Mouse (Mus musculus) right cerebral cortex, postnatal 14 days (tissue): ENCODE data around the gene Bbs4.

Source experiments
- DNase-seq: peaks from one replicate; pipeline ENCODE4 v3.0.0; 2022

Gene Bbs4

DNA sequence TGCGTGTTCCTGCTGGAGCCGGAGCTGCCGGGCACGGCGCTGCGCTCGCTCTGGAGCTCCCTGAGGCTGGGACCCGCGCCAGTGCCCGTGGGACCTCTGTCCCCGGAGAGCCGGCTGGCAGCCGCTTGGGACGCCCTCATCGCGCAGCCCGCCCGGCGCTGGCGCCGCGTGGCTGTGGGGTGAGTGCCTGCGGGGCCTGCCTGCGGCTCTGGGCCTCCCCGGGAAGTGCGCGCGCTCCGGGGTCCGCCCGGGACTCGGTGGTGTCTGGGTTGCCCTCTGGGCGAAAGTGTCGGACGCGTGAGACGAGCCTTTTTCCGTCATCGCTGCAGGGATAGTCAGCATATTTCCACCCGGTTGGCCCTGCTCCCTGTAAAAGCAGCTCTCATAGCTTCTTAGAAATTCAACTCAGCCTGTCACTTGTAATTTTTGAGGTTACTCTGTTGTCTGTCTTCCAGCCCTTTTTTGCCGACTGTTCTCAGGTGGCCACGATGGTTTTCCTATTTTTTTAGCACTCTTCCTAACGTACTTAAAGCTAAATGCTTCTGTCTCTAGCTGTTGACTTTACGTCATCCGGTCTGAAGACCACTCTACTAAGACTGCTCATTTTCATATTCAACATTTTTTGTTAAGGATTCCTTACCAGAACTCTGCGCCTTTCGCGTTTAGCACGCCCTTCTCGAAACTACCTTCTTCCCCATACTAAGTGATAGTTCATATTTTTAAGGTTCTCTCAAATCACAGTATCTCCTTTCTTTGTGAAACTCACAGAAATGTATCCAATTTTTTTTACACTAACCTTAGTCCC lies 61.4 kb downstream of the Bbs4 start:
- no peak for DNase-seq

DNA sequence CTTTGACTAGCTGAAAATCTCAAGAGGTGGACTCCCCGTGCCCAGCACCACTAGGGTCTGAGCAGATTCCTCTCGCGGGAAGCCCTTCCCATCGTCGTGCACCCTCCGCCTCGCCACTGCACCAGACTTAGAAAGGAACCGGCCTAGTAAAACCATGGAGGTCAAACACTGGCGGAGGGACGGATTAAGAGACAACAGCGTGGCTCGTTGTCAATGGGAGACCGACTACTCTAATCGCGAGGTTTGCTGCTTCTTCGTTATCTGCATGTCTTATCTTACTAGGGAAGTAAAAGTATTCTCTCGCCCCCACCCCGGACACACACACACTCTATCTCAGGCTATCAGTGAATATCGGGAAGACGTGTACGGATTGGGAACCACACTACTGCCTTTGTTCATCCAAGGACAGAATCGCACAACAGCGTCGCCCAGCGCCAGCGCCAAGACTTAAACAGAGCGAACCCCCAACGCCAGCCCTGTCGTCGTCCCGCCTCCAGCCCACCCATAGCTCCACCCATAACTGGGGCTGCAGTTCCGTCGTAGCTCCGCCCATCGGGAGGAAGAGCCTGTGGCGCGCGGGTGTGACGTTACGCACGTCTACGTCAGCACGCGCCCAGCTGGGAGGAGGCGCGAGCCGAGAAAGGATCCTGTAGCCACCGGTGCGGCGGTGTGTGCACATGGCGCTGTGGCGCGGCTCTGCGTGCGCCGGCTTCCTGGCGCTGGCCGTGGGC lies 62.2 kb downstream of the Bbs4 start, which contains the start of gene Adpgk:
TSS of gene Adpgk (plus strand) at position 602 of the 731 bp plus-strand sequence.
- DNase-seq: peak; percentile 98

DNA sequence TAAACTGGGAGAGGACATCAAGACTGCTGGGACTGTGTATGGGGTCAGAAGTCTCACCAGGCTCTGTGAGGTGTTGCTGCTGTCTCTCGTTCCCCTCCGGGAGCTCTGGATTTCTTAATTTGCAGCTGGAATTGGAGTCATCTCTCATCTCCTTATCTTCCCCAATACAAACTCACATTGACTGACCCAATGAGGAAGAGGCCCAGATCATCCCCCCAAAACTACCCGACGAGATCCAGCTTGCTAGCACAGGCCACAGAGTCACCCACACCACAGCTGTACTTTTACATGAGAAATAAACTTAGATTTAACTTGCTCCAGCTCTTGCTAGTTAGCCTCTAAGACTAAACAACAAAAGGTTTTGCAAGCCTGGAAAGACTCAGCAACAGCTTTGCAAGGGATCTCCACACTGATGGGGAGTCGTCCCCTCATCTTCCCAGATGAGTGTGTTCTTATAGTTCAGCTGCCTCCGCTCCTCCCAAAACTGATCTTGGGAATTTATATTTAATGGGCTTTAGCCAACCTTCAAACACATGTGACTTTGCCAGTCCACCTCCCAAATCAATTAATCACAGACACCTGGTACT lies 63.7 kb downstream of the Bbs4 start:
- DNase-seq: no peak

GRCm38 (mm10) chr9:59288685-59289410 lies 64.5 kb downstream of the Bbs4 start:
- DNase-seq: no peak

GRCm38 (mm10) chr9:59288058-59288457 lies 65.2 kb downstream of the Bbs4 start:
- no peak for DNase-seq

- no peak for DNase-seq
Measured at GRCm38 (mm10) chr9:59285614-59286013, 67.7 kb downstream of the Bbs4 start.

GRCm38 (mm10) chr9:59282683-59282986 lies 70.7 kb downstream of the Bbs4 start:
- no peak for DNase-seq

DNA sequence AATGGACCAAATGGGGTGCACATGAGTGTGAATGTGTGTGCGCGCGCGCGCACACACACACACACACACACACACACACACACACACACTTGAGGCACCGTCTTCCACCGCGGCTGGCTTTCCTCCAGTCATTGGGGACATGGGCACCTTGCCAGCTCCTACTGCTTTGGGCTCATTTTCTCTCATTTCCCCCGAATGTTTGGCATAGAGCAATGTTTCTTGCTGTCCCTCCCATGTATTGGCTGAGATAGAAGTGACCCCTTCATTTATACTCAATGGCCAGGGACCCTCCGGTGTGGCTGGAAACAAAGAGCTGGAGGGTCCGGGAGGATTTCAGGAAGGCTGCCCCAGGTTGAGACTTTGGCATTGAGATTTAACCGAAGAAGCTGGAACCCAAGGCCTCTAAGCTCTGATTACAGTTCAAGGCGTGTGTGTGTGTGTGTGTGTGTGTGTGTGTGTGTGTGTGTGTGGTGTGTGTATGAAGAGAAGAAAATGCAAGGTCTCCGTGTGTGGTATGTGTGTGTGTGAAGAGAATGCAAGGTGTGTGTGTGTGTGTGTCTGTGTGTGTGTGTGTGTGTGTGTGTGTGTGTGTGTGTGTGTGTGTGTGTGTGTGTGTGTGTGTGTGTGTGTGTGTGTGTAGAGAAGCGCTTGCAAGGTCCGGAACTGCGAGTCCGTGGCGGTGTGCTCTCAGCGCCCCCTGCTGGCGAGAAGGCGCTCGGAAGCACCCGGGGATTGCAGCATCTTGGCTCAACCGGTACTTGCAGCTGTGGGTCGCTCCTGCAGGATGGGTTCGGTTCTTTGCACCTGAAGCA lies 71.2 kb downstream of the Bbs4 start:
- peak; percentile 86 for DNase-seq

DNA sequence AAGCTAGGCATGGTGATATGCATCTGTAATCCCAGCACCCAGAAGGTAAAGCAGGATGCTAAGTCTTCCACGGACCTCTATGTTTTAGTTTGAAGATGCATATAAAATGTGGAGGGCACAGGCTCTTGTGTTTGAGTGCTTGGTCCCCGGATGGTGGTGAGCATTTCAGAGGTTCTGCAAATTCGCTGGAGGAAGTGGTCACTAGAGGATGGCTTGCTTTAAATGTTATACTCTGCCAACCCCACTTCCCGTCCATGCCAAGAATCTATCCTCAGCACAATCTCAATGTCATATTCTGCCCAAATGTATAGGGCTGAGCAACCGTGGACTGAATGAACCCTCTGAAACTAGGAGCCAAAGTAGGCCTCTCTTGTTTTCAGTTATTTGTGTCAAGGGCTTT lies 72.4 kb downstream of the Bbs4 start:
- no peak for DNase-seq

DNA sequence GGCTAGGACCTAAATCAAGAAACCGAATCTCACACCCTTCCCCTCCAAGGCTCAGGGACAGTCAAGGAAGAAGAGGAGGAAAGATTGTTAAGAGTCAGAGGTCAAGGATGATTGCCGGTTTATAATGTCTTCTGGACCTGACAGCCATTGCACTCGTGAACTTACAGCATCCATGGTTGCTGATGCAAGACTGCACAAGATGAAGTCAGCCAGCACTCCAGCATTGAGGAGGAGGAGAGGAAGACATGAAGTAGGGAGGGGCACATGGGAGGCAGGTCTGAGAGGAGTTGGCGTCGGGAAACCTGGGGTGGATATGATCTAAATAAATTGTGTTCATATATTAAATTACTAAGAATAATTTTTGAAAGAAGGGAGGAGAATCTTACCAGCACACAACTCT lies 74.6 kb downstream of the Bbs4 start:
- no peak for DNase-seq

GRCm38 (mm10) chr9:59278199-59278598 lies 75.1 kb downstream of the Bbs4 start:
- no peak for DNase-seq

- no peak for DNase-seq
Measured at GRCm38 (mm10) chr9:59274846-59275455, 78.4 kb downstream of the Bbs4 start.

DNA sequence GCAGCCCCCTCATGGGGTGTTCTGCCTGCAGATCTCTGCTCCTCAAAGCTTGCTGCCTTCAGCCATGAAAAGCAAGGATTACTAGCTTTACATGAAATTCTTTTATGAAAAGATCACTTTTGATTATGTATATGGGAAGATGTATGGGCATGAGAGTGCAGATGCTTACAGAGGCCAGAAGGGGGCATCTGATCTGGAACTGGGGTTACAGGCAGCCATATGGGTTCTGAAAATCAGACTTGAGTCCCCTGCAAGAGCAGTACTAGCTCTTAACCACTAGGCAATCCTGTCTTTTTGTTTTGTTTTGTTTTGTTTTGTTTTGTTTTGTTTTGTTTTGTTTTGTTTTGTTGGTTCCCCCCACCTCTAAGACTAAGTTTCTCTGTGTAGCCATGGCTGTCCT lies 80.1 kb downstream of the Bbs4 start:
- DNase-seq: no peak
